Mouse (Mus musculus): Measurements from ENCODE around the gene Zfp653.

The Zfp653 gene

GRCm38 (mm10) chr9:22067195-22067594 is 4.0 kb downstream of the Zfp653 start:
- DNase-seq = no peak

GRCm38 (mm10) chr9:22066433-22066832 is 4.7 kb downstream of the Zfp653 start:
- peak; percentile 61 for DNase-seq

GRCm38 (mm10) chr9:22065642-22066041 is 5.5 kb downstream of the Zfp653 start:
- DNase-seq = no peak

- no peak for DNase-seq
These were observed 6.8 kb downstream of the Zfp653 start for GRCm38 (mm10) chr9:22064341-22064740.

GRCm38 (mm10) chr9:22061339-22061738 is 9.8 kb downstream of the Zfp653 start:
- DNase-seq = no peak

- DNase-seq = peak; percentile 34
These were observed 13.2 kb downstream of the Zfp653 start for GRCm38 (mm10) chr9:22058011-22058424.

GRCm38 (mm10) chr9:22057031-22057517 is 14.1 kb downstream of the Zfp653 start:
- no peak for DNase-seq

- no peak for DNase-seq
These were observed 14.8 kb downstream of the Zfp653 start for GRCm38 (mm10) chr9:22056303-22056910.

GRCm38 (mm10) chr9:22055713-22056112 is 15.5 kb downstream of the Zfp653 start:
- DNase-seq = no peak

GRCm38 (mm10) chr9:22054411-22055076 is 16.6 kb downstream of the Zfp653 start:
- peak; percentile 79 for DNase-seq

GRCm38 (mm10) chr9:22053657-22054056 is 17.5 kb downstream of the Zfp653 start:
- DNase-seq = no peak

- DNase-seq = peak; percentile 91
These were observed 19.3 kb downstream of the Zfp653 start, which contains the start of gene Elavl3 for GRCm38 (mm10) chr9:22051958-22052254. Gene Elavl3 (minus strand): TSS chr9:22052023.

GRCm38 (mm10) chr9:22051161-22051957 is 19.8 kb downstream of the Zfp653 start:
- peak; percentile 71 for DNase-seq

- peak; percentile 64 for DNase-seq
These were observed 20.8 kb downstream of the Zfp653 start for GRCm38 (mm10) chr9:22050351-22050889.

- no peak for DNase-seq
These were observed 21.4 kb downstream of the Zfp653 start for GRCm38 (mm10) chr9:22049721-22050270.

GRCm38 (mm10) chr9:22049315-22049714 is 21.9 kb downstream of the Zfp653 start:
- DNase-seq = no peak

GRCm38 (mm10) chr9:22047329-22047728 is 23.8 kb downstream of the Zfp653 start:
- no peak for DNase-seq

- no peak for DNase-seq
These were observed 29.3 kb downstream of the Zfp653 start for GRCm38 (mm10) chr9:22041832-22042231.

- no peak for DNase-seq
These were observed 33.4 kb downstream of the Zfp653 start for GRCm38 (mm10) chr9:22037826-22038225.

GRCm38 (mm10) chr9:22035300-22036044 is 35.7 kb downstream of the Zfp653 start:
- DNase-seq = no peak

GRCm38 (mm10) chr9:22030386-22030785 is 40.8 kb downstream of the Zfp653 start:
- no peak for DNase-seq

- DNase-seq = no peak
These were observed 42.7 kb downstream of the Zfp653 start for GRCm38 (mm10) chr9:22028467-22028866.
